Mouse (Mus musculus) limb, embryonic 15.5 days (tissue): Measurements from ENCODE around the gene Bpifb4. TPM values are rescaled to one million over a fixed set of nuclear protein-coding genes. Genes with fewer than 3 reads are reported as not detected.

Experiments used
- ATAC-seq: fragments of 200-750 bp; cut with Nextera tagmentation; 2 replicates; pipeline ENCODE4 v1.8.0; 2017; ENCODE audit warnings: low read depth, moderate TSS enrichment; ENCODE audit not compliant: insufficient number of reproducible peaks, low FRiP score, low TSS enrichment
- H3K27ac ChIP-seq: fragments of 300-500 bp; sonication (generic); 2 replicates; pipeline ENCODE4 v1.5.1; 2015; ENCODE audit warnings: moderate library complexity, mild to moderate bottlenecking, inconsistent platforms
- H3K27me3 ChIP-seq: fragments of 300-500 bp; sonication (generic); 2 replicates; pipeline ENCODE4 v1.6.1; 2015; ENCODE audit warnings: inconsistent platforms
- H3K36me3 ChIP-seq: fragments of 300-500 bp; sonication (generic); 2 replicates; pipeline ENCODE4 v1.6.1; 2015; ENCODE audit warnings: inconsistent platforms
- H3K4me1 ChIP-seq: fragments of 300-500 bp; sonication (generic); 2 replicates; pipeline ENCODE4 v1.6.1; 2015; ENCODE audit warnings: inconsistent platforms
- H3K4me2 ChIP-seq: fragments of 300-500 bp; sonication (generic); 2 replicates; pipeline ENCODE4 v1.6.1; 2015; ENCODE audit warnings: mild to moderate bottlenecking, inconsistent platforms
- H3K4me3 ChIP-seq: fragments of 300-500 bp; sonication (generic); 2 replicates; pipeline ENCODE4 v1.5.1; 2015; ENCODE audit warnings: mild to moderate bottlenecking, inconsistent platforms
- H3K9ac ChIP-seq: fragments of 300-500 bp; sonication (generic); 2 replicates; pipeline ENCODE4 v1.6.1; 2015; ENCODE audit warnings: inconsistent platforms
- H3K9me3 ChIP-seq: fragments of 300-500 bp; sonication (generic); 2 replicates; pipeline ENCODE4 v1.6.1; 2016; ENCODE audit warnings: inconsistent platforms
- WGBS: fragments of 180-500 bp; shearing (Covaris S2); methylation state at CpG from one replicate; pipeline ENCODE4 v1.1.7; 2015; 5-methylcytosine and 5-hydroxymethylcytosine counted together
- polyA plus RNA-seq: library from polyadenylated mRNA; unstranded; fragments of >200 nt; fragmentation: Nextera tagmentation; extraction: Ambion mirVana; gene quantifications from 2 replicates; pipeline ENCODE4 v1.2.1, GENCODE M21; 2015

Bpifb4 gene
- polyA plus RNA-seq, 1 experiment from 2014 or later = not detected

DNA sequence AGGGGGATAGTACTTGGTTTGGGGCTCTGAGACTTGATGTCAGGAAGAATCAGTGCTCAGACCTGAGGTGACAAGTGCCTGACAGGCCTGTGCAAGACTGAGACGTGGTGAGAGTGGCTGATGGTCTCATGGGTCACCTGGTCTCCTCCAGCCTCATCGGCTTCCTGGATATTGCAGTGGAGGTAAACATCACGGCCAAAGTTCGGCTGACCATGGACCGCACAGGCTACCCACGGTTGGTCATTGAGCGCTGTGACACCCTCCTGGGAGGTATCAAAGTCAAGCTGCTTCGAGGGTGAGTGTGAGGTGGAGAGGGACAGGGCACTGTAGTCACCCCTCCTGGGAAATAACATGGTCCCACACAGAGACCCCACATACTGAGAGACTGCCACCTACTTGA is 6.6 kb downstream of the Bpifb4 start:
- WGBS = 86% methylated on average over 8 of the region's 8 CpGs
- Histone ChIP-seq H3K27ac (no peak overlapping the region), H3K9ac (no peak overlapping the region), H3K4me2 (no peak overlapping the region), H3K4me1 (no peaks in the 10 kb centered on the region), H3K36me3 (no peaks in the 10 kb centered on the region), H3K4me3 (no peak overlapping the region), H3K9me3 (no peaks in the 10 kb centered on the region), H3K27me3 (no peaks in the 10 kb centered on the region)
- no peak for ATAC-seq

DNA sequence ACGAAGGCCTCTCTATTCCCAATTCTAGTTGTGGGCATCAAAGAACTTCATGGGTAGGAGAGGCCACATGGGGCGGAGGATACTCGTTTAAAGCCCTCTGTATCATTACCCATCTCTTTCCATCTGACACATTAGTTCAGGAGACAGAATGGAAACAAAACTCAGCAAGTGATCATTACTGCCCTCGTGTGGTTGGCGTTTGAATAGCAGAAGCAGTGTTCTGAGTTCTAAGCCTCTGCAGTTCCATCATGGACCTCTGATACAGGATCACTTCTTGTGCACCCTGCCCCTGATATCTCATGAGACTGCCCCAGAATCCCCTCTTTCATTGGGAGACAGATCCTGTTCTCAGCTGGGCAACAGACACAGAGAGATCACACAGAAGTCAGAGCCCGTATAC is 14.9 kb downstream of the Bpifb4 start:
- no peaks in the 10 kb centered on the region for H3K9me3 ChIP-seq
- no peak overlapping the region for H3K27ac ChIP-seq
- no peaks in the 10 kb centered on the region for H3K27me3 ChIP-seq
- H3K4me3 ChIP-seq = no peak overlapping the region
- H3K9ac ChIP-seq = no peak overlapping the region
- WGBS = 23% methylated on average over 6 of the region's 6 CpGs
- H3K4me2 ChIP-seq = no peak overlapping the region
- H3K36me3 ChIP-seq = no peaks in the 10 kb centered on the region
- 0 out of 2 replicates have a peak, but pooled peaks cover 3% of the 10 kb centered on the region for H3K4me1 ChIP-seq
- no peak for ATAC-seq

- Histone ChIP-seq H3K9ac (no peak overlapping the region), H3K4me2 (0 out of 2 replicates have a peak overlapping the region, but pooled peaks have one; percentile 21), H3K4me1 (0 out of 2 replicates have a peak, but pooled peaks cover 3% of the 10 kb centered on the region), H3K36me3 (no peaks in the 10 kb centered on the region), H3K27me3 (no peaks in the 10 kb centered on the region), H3K27ac (no peak overlapping the region), H3K9me3 (no peaks in the 10 kb centered on the region), H3K4me3 (no peak overlapping the region)
- ATAC-seq = no peak
- WGBS = 12% methylated on average over 6 of the region's 6 CpGs
These were observed 15.8 kb downstream of the Bpifb4 start for GRCm38 (mm10) chr2:153953836-153954235.

DNA sequence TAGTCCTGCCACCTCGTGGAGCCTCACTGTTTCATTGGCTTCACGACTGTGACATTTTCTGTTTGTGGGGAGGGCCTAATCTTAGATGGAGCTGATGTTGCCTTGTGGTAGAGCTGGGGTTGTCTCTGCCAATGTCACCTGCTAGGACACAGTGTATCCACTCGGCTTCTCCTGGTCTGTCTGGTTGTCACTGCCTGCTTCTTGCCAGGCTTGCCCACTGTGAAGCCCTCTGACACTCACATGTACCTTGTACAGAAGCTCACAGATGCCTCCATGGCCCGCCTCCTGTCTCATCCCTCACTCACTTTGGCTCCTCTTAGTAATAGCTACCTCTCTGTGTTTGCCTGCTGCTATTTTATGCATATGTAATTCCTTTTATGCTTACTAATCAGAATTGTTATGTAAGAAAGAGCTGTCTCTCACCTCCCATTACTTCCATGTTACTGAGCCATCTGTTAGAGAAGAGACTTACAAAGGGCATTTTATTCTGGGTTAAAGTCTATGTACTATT is 24.9 kb downstream of the Bpifb4 start:
- Histone ChIP-seq H3K27ac (no peak overlapping the region), H3K4me1 (no peaks in the 10 kb centered on the region), H3K4me2 (no peak overlapping the region), H3K4me3 (no peak overlapping the region), H3K9ac (no peak overlapping the region), H3K9me3 (no peaks in the 10 kb centered on the region), H3K36me3 (no peaks in the 10 kb centered on the region), H3K27me3 (no peaks in the 10 kb centered on the region)
- ATAC-seq = no peak
- 62% methylated on average over 4 of the region's 4 CpGs for WGBS

GRCm38 (mm10) chr2:153963334-153963733 is 25.3 kb downstream of the Bpifb4 start:
- H3K36me3 ChIP-seq = no peaks in the 10 kb centered on the region
- H3K27me3 ChIP-seq = no peaks in the 10 kb centered on the region
- no peak overlapping the region for H3K27ac ChIP-seq
- H3K4me1 ChIP-seq = no peaks in the 10 kb centered on the region
- no peaks in the 10 kb centered on the region for H3K9me3 ChIP-seq
- H3K9ac ChIP-seq = no peak overlapping the region
- no peak overlapping the region for H3K4me2 ChIP-seq
- no peak overlapping the region for H3K4me3 ChIP-seq
- WGBS = 96% methylated on average over 1 of the region's 1 CpGs
- no peak for ATAC-seq

DNA sequence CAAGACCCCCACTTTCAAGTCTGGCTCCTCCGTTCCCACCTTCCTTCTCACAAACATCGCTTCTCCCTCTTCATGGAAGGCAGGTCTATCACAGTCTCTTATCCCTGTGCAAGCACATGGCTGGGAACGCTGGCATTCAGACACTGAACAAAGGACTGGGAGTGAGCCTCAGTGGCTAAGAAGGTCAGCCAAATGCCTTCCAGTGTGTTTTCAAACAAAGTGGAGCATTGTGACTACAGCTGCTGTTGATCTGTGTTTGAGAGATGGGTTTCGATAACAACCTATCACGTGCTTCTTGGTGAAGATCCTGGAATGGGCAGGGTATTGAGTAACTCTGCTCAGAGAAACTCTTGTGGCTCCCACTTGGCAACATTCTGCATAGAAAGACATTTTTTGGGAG is 32.2 kb downstream of the Bpifb4 start:
- Histone ChIP-seq H3K27ac (no peak overlapping the region), H3K27me3 (no peaks in the 10 kb centered on the region), H3K4me1 (no peaks in the 10 kb centered on the region), H3K36me3 (no peaks in the 10 kb centered on the region), H3K9ac (no peak overlapping the region), H3K9me3 (no peaks in the 10 kb centered on the region), H3K4me3 (no peak overlapping the region), H3K4me2 (no peak overlapping the region)
- no peak for ATAC-seq
- 87% methylated on average over 5 of the region's 5 CpGs for WGBS

- 54% methylated on average over 5 of the region's 5 CpGs for WGBS
- no peaks in the 10 kb centered on the region for H3K36me3 ChIP-seq
These were observed 36.6 kb downstream of the Bpifb4 start, which contains the start of gene Bpifa6 for GRCm38 (mm10) chr2:153974582-153974981. TSS of gene Bpifa6 (plus strand) at chr2:153974945.

DNA sequence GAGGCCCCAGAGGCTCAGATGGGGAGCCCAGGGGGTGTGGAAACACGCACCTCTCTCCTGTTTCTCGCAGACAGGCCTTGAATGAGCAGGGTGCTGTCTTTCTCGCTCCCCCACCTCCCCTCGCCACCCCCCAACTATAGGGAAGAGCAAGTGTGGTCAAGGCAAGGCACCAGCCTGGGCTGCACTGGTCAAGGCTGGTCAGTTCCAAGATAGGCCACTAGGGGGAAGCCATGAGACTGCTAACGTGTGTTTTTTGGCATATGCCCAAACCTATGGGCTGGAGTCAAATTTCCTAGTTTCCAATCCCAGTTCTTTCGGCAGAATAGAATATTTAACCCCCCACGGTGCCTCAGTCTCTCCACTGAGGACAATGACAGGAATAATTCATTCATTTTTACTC is 57.8 kb downstream of the Bpifb4 start:
- Histone ChIP-seq H3K4me2 (no peak overlapping the region), H3K27ac (no peak overlapping the region), H3K36me3 (no peaks in the 10 kb centered on the region), H3K27me3 (peaks cover 4% of the 10 kb centered on the region), H3K9me3 (no peaks in the 10 kb centered on the region), H3K4me3 (no peak overlapping the region), H3K9ac (no peak overlapping the region), H3K4me1 (no peaks in the 10 kb centered on the region)
- WGBS = 3% methylated on average over 7 of the region's 7 CpGs
- ATAC-seq = no peak

More at GRCm38 (mm10) chr2:153974582-153974981, 36.6 kb downstream of the Bpifb4 start, which contains the start of gene Bpifa6:
- H3K4me3 ChIP-seq = no peak within 1 kb of the TSS
- no peak within 1 kb of the TSS for H3K9ac ChIP-seq
- no peaks in the 10 kb centered on the region for H3K27me3 ChIP-seq
- ATAC-seq = no peak
- H3K4me2 ChIP-seq = no peak within 1 kb of the TSS
- no peaks in the 10 kb centered on the region for H3K4me1 ChIP-seq
- H3K9me3 ChIP-seq = no peaks in the 10 kb centered on the region
- H3K27ac ChIP-seq = no peak within 1 kb of the TSS

DNA sequence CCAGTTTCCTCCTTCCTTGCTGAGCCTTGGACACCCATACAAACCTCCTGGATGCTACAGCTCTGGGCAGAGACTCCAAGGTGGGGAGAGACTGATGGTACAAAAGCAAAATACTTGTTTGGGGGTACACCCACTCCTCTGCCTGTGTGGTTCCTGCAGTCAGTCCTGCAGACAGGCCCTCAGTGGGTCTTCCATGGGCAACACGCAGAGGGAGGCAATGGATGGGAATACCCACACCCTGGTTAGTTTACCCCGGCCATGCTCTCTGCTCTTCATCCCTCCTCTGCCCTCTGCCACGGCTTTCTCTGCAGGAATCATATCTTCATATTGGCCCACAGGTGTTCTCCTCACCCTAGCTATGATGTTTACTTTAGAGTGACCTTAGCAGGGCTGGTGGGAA is 62.5 kb downstream of the Bpifb4 start:
- ATAC-seq = no peak
- Histone ChIP-seq H3K27me3 (peaks cover 4% of the 10 kb centered on the region), H3K9me3 (no peaks in the 10 kb centered on the region), H3K27ac (no peak overlapping the region), H3K4me2 (no peak overlapping the region), H3K36me3 (no peaks in the 10 kb centered on the region), H3K9ac (no peak overlapping the region), H3K4me3 (no peak overlapping the region), H3K4me1 (no peaks in the 10 kb centered on the region)
- WGBS = 74% methylated on average over 3 of the region's 3 CpGs

DNA sequence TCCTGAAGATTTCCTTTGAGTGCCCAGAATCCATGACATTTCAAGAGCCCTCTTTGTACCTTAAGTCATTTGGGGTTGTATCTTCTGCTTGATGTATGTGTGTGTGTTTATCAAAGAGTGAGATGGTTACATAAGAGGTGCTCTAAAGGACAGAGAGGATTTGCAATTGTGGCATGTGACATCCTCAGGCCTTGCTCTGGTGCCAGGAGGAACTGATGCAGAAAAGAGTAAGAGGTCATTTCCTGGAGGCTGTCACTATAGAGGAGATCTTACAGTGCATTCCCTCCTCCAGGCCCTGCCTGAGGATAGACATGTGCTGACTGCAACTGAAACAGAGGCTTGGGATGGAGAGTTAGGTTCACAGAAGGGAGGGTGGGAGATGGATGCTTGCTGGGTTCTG is 63.0 kb downstream of the Bpifb4 start:
- no peak overlapping the region for H3K4me3 ChIP-seq
- no peak for ATAC-seq
- no peaks in the 10 kb centered on the region for H3K36me3 ChIP-seq

GRCm38 (mm10) chr2:154004456-154004855 is 66.4 kb downstream of the Bpifb4 start:
- ATAC-seq = no peak
- Histone ChIP-seq H3K4me3 (no peak overlapping the region), H3K9ac (no peak overlapping the region), H3K9me3 (no peaks in the 10 kb centered on the region), H3K4me2 (no peak overlapping the region), H3K27ac (no peak overlapping the region), H3K4me1 (no peaks in the 10 kb centered on the region), H3K36me3 (no peaks in the 10 kb centered on the region), H3K27me3 (no peaks in the 10 kb centered on the region)
- 92% methylated on average over 1 of the region's 1 CpGs for WGBS

More for the DNA sequence above, 63.0 kb downstream of the Bpifb4 start:
- Histone ChIP-seq H3K9me3 (no peaks in the 10 kb centered on the region), H3K4me2 (no peak overlapping the region), H3K27me3 (peaks cover 4% of the 10 kb centered on the region), H3K4me1 (no peaks in the 10 kb centered on the region), H3K27ac (no peak overlapping the region), H3K9ac (no peak overlapping the region)

GRCm38 (mm10) chr2:154005094-154005493 is 67.1 kb downstream of the Bpifb4 start:
- Histone ChIP-seq H3K4me1 (no peaks in the 10 kb centered on the region), H3K4me2 (no peak overlapping the region), H3K9ac (no peak overlapping the region), H3K9me3 (no peaks in the 10 kb centered on the region), H3K27me3 (no peaks in the 10 kb centered on the region), H3K36me3 (no peaks in the 10 kb centered on the region), H3K4me3 (no peak overlapping the region), H3K27ac (no peak overlapping the region)
- ATAC-seq = no peak
- WGBS = 76% methylated on average over 1 of the region's 1 CpGs

DNA sequence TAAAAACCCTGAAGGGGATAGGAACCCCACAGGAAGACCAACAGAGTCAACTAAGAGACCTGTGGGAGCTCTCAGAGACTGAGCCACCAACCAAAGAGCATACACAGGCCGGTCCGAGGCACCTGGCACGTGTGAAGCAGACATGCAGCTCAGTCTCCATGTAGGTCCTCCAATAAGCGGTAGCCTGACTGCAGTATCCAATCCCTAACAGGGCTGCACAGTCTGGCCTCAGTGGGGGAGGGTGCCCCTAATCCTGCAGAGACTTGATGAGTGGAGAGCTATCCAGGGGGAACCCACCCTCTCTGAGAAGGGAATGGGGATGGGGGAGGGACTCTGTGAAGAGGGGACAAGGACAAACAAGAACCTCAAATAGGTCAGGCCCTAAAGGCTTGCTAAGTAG is 67.7 kb downstream of the Bpifb4 start:
- 83% methylated on average over 4 of the region's 4 CpGs for WGBS
- Histone ChIP-seq H3K27me3 (no peaks in the 10 kb centered on the region), H3K27ac (no peak overlapping the region), H3K9ac (no peak overlapping the region), H3K4me2 (no peak overlapping the region), H3K9me3 (no peaks in the 10 kb centered on the region), H3K4me3 (no peak overlapping the region), H3K4me1 (no peaks in the 10 kb centered on the region), H3K36me3 (no peaks in the 10 kb centered on the region)
- ATAC-seq = no peak
